Mouse (Mus musculus) bone marrow macrophage, adult 2 months (primary cell): ENCODE results near the gene Kdm7a.

Experiments used
- CTCF ChIP-seq: IDR thresholded peaks from 2 replicates; pipeline ENCODE4 v1.5.1; 2012; ENCODE audit warnings: low read depth, mild to moderate bottlenecking, low read length, moderate library complexity
- POLR2A ChIP-seq: IDR thresholded peaks from 2 replicates; pipeline ENCODE4 v1.6.1; 2012; ENCODE audit warnings: mild to moderate bottlenecking, low read depth, low read length, borderline replicate concordance

DNA sequence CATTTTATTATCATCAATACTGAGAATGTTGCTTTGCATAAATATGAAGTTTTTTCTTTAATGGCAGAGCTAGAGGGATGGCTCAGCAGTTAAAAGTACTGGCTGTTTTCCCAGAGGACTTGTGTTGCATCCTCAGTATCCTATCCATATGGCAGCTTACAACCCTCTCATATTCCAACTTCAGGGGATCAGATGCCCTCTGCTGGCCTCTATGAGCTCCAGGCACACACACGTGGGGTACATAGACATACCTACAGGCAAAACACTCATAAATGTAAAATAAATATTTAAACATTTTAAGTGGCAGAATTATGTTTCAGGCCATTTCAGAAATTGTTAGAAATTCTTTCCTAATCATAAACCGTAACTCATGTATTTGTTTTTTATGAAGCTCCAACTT is 43.5 kb upstream of the Kdm7a start:
- TF ChIP-seq CTCF (no peak), POLR2A (no peak)
